Mouse (Mus musculus) kidney, postnatal 36 days (tissue): ENCODE measurements around the gene Steap4.
"Not testable (repeated sequence)": the region's sequence is repeated elsewhere in the genome, so short reads cannot be mapped to it uniquely, and the experiment has no call there.

Experiments
- DNase-seq, 2 experiments: peaks; one replicate each; pipeline ENCODE4 v3.0.0; 2021 to 2022; ENCODE audit warnings: mixed read lengths in 2 of 2

Steap4 gene

DNA sequence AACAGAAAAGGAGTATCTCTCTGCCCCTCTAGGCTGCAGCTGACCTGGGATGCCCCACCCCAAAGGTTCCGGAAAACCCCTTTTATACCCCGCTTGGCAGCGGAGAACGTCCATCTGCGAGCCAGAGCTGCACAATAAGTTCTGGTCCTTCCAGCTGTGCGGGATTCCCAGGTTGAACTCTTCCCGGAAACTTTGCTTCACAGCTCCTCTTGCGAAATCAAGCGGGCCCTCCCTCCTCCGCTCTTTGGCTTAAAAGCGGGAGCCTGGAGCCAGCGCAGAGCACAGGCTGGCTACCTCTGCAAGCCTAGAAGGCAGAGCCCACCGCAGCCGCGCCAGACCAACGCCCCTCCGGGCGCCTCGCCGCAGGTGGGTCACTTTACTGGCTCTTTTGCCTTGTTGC, at the start of gene Steap4:
Steap4 (plus strand) TSS at position 282 of the 400 bp plus-strand sequence.
- DNase-seq, result peak; percentile 41 to 51

DNA sequence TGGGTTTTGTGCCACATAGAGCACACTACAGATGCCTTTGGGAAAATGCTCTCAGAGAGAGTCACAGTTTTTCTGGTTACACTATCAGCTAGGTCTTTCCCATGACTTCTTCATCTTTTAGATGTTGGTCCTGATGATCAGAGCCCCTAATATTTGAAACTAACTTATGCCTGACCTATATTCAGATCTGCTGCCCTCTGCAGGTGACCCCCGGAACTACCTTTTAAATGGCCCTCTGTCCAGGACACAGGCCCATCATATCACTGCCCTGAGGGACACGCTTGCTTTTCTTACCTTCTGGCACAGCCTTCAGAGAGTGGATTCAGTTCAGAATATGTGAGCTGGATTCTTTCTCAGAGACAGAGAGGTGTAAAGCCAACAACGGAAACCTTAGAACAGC, 48.3 kb upstream of the Steap4 start:
- peak in 1 of 2 experiments; percentile 20 for DNase-seq

GRCm38 (mm10) chr5:7917501-7918295, 42.6 kb upstream of the Steap4 start:
- DNase-seq, result no peak

DNA sequence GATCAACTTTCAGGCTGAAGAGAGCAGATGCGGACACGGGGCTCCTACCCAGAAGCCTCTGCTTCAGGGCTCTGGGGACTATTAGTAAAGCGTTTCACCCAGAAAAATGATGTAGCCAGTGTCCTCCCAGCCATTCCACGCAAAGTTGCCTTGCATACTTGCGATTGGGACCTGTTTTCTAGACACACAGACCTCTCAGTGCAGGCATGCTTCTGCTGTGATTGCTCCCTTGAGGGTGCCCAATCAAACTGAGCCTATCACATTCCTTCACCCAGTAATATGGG, 42.0 kb upstream of the Steap4 start:
- DNase-seq, result no peak

- no peak for DNase-seq
Observed at GRCm38 (mm10) chr5:7919681-7920080, 40.6 kb upstream of the Steap4 start.

GRCm38 (mm10) chr5:7922751-7923150, 37.5 kb upstream of the Steap4 start:
- DNase-seq, result no peak

- DNase-seq, result no peak
Observed at GRCm38 (mm10) chr5:7923666-7924065, 36.6 kb upstream of the Steap4 start.

DNA sequence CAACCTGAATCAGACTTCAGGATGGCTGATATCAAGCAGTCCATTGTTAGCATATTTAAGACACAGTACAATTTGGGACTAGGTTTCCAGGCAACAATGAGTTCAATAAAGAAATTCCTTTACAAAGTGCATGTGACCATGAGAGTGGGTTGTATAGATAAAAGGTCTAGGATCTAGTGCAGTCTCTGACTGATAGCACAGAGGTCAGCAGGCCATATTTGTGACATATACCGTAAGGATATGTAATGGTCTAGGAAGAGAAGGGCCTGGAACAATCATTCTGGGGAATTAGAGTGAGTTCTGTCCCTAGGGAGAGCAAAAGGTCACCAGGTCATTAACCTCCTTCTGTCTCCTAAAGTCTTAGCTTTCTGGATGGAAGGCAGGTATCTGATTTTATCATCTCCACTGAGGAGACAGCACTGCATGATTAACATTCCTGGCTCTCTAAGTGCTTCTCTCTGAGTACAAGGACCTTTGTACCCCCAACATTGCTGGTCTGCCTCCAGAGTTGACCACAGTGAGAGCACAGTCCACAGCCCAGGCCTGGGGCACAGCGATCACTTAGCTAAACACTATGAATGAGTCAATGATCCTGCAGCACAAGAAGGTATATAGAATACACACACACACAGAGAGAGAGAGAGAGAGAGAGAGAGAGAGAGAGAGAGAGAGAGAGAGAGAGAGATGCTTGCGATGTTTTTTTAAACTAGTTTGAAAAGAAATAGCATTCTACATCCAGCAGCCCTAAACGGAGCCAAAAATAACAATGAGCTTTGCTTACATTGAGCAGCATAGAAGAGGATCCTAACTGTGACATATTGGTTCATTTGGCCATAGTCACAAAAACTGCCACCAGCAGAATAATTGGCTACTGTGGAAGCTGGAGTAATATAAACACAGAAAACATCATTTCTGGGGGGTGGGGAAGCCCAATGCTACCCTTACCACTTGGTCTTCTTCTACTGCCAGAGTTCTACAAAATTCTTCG, 27.7 kb upstream of the Steap4 start:
- DNase-seq, result peak; percentile 47 to 55

DNA sequence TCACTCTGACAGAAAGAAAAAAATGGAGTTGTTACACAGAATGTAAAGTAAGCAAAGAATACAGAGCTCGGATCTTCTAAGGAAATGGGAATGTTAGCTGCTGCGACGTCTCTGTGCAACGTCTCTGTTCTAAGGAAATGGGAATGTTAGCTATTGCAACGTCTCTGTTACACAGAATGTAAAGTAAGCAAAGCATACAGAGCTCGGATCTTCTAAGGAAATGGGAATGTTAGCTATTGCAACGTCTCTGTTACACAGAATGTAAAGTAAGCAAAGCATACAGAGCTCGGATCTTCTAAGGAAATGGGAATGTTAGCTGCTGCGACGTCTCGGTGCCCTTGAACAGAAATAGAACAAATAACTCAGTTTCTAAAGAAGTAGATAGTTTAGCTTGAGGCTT, 26.8 kb upstream of the Steap4 start:
- DNase-seq, result not testable (repeated sequence)

DNA sequence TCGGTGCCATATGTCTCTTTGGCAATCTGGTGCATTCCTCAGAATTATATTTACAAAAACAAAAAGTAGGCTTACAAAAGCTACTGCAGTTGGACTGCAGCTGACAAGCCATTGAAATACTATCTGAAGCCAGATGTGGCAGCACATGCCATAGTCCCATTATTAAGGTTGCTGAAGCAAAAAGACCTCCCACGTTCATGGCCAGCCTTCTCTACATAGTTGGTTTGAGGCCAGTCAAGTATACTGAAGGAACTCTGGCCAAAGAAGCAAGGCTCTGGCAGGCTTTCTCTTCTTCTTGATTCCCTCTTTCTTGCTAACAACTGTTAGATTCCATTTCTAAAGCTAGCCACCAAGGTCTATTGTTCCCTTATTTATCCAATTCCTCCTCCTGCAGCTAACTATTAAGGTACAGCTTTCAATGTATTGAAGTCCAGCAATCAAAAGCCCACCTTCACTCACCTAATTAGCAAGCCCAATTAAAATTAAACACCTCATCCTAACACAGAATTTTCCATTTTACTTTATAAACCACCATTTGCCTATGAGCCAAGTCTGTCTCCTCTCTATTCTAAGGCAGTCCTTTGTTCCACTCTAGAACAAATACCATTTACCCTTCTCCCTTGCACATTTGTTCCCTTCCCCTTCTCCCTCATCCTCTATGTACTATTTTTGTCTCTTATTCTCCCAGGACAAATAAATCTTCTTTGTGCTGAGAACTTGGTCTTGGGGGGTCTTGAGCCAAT, 26.2 kb upstream of the Steap4 start:
- no peak for DNase-seq

GRCm38 (mm10) chr5:7954838-7955237, 5.4 kb upstream of the Steap4 start:
- no peak for DNase-seq

GRCm38 (mm10) chr5:7955371-7955966, 4.8 kb upstream of the Steap4 start:
- DNase-seq, result no peak

GRCm38 (mm10) chr5:7958061-7958460, 2.2 kb upstream of the Steap4 start:
- DNase-seq, result no peak

DNA sequence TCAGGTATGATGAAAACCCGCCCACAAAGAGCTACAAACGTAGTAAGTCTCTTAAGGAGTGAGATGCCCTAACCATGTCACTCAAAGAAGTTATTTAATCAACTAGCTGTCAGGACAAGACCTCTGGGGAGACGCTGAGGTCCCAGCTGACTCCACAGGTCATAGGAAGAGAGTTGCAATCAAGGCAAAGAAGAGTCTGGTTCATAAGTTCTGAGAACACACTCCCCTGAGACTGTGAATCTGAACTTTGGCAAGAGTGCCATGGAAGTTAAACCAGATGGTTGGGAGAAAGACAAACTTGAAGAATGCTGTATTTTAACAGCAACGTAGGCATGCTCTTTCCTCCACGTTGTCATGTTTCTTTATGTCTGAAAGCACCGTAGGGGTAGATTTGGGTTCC, 971 bp upstream of the Steap4 start:
- no peak for DNase-seq

- DNase-seq, result no peak
Observed at GRCm38 (mm10) chr5:7961113-7961512, 856 bp downstream of the Steap4 start.

GRCm38 (mm10) chr5:7965281-7965680, 5.0 kb downstream of the Steap4 start:
- DNase-seq, result peak; percentile 42 to 74

DNA sequence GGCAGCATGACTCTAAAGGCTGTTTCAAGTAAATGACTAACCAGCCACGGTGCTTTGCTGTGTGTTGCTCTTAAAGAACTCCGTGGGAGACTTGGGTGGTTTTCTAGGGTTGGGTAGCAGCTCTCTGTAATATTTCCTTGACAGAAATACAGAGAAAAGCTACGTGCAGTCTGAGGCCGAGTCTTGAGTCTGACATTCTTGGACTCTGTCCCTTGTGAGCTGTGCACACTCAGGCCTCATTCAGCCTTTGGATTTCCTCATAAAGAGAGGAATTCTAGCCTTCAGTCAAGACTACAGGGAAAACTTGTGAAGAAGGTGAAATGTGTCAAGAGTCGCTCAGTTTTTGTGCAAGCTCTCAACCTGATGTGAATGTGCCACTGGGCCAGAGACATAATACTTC, 7.9 kb downstream of the Steap4 start:
- peak in 1 of 2 experiments; percentile 5 for DNase-seq

DNA sequence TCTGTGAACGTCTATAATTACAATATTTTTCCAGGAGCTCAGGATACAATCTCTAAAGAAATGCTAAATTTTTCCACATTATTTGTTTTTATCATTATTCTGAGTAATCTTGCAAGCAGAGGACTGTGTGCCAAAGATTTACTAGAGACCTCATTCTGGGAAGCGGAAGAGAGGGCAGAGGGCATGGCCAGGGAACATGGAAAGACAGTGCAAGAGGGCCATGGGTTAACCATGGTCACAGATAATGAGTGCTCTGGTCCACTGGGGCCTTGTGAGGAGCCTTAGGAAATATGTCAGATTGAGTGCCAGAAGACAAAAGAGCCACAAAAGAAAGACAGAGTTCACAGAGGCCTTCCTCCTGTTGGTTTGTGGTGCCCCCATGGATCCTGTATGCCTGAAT, 12.0 kb downstream of the Steap4 start:
- DNase-seq, result peak; percentile 3 to 5

DNA sequence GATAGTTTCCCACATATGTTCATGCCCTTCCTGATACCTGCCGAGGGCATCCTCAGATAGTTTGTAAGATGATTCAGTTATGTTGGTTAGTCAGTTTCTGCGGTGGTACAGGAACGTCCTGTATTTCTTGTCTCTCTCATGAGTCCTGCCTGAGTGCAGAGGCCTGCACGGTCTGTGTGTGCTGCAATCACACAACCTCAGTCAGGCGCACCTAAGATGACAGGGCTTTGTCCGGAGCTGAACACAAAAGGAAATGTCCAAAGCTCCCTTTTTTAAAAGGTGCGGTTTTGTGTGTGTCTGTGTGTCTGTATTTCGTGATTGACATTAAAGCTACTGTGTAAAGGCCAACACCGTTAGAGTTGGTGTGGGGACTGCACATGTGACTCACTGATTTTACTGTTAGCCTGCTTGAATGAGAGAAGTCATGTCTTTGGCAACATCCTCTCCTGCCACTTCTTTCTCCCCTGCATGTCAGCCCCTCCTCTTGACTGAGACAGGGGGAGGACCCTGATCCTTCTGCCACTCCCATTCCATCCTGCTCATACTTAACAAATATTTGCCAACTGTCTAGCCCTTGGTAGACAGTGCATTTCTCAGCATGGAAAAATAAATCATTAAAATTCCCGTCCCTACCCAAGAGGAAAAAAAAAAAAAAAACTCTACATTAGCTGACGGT, 14.4 kb downstream of the Steap4 start:
- DNase-seq, result no peak

DNA sequence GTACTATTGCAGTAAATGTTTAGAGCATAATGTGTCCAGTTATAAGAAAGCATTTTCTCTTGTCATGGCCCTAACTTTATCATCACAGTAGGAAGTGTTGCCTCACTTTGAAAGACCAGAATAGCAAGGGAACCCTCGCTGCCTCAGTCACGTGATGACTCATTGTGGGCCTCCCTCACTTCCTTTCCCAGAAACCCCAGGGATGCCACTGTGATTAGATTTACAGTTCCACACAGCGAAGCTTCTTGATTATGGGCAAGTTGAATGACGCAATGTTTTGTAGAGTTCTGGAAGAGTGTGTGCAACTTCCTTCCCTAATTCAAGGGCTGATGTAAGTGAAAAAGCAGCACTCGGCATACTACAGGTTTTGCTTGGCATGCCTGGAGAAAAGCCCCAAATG, 20.3 kb downstream of the Steap4 start:
- DNase-seq, result no peak

DNA sequence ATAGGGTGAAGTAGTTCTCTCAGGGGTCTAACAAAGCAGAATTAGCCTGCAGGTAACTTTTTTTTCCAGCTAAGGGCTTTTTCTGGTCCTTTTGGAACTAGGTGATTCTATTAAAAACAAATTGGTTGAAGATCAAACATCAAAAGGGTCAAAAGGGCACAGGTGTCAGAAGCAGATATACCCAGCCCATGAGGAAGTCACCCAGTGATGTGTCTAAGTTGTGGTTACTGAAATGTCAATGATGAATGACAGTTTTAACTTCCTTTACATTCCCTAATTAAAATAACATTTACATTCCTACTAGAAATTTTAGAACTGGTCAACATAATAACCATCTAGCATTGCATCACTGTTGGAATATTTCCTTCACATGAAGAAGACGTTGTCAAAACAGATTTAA, 27.7 kb downstream of the Steap4 start:
- no peak for DNase-seq

DNA sequence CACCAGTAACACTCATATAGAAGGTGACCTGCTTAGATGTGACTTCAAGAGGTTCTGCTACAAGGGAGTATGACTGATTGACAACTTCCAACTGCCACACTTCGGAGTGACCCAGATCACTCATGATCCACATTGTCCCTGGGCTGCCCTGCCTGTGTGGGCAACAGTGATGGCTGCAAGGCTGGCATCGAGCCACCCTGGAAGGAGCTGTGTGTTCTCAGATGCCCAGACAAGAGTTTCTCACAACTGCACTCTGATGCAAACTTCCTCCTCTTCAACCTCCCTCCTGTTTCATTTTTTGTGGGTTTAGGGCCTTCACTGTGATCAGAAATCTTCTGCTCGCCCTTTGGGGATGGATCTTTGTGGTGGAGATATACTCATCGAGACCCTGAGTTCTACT, 28.2 kb downstream of the Steap4 start:
- DNase-seq, result no peak
